Mouse (Mus musculus) megakaryocyte, embryonic 14.5 days (primary cell): Measurements from ENCODE around the gene Ctc1.

Source experiments
- FLI1 ChIP-seq: IDR thresholded peaks from 2 replicates; pipeline ENCODE4 v1.6.1; 2012; ENCODE audit warnings: low read length, inconsistent platforms, mixed read lengths
- GATA1 ChIP-seq: IDR thresholded peaks from 3 replicates; pipeline ENCODE4 v1.6.1; 2012; ENCODE audit warnings: mixed read lengths, low read length, inconsistent platforms, borderline replicate concordance

- TF ChIP-seq FLI1 (no peak), GATA1 (no peak)
Measured at GRCm38 (mm10) chr11:69062194-69062760, 46.6 kb downstream of the Ctc1 start.
